Mouse (Mus musculus) brain, embryonic 14.5 days (tissue): ENCODE measurements at regions not wholly inside any gene's neighbourhood (a gene's known extent, or its start where the extent isn't known, plus 50 kb on each side); places are given as distances from the start of the nearest gene placed in this dataset.

Source experiments
- CTCF ChIP-seq: fragments of 200-500 bp; IDR thresholded peaks from 2 replicates; pipeline ENCODE4 v1.5.1; 2012; ENCODE audit warnings: inconsistent platforms, mild to moderate bottlenecking, moderate library complexity, borderline replicate concordance; ENCODE audit not compliant: insufficient read depth, insufficient read length; ENCODE audit errors: extremely low read depth
- POLR2A ChIP-seq: fragments of 200-500 bp; IDR thresholded peaks from 2 replicates; pipeline ENCODE4 v1.6.1; 2012; ENCODE audit warnings: mild to moderate bottlenecking, inconsistent platforms, borderline replicate concordance; ENCODE audit not compliant: poor library complexity, insufficient read depth, insufficient read length, severe bottlenecking; ENCODE audit errors: extremely low read depth

DNA sequence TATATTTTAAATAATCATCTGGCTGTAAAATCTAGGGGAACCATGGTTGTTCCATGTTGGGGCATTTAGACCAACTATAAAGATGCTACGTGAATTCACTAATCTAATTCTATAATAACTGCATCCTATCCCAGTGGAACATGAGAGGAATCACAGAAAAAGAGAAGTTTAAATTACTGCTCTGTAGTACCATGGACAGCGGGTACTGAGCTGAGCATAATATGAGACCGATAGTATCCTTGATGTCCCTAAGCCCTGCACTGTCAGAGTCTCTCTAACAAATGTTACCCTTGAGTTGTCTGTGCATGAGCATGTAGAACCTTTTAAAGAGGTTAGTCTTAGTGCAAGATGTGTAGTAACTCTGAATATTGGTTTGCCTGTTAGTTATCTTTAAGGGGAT, 393.3 kb upstream of the Arrdc4 start:
- TF ChIP-seq CTCF (no peak), POLR2A (no peak)
